Mouse (Mus musculus): Measurements from ENCODE around the gene Nlgn2. TPM values are rescaled to one million over a fixed set of nuclear protein-coding genes. Genes with fewer than 3 reads are reported as not detected.
"Not testable (repeated sequence)": the region's sequence is repeated elsewhere in the genome, so short reads cannot be mapped to it uniquely, and the experiment has no call there.

Nlgn2 gene
- polyA plus RNA-seq, 1 experiment from 2014 or later, result 1.6 TPM

DNA sequence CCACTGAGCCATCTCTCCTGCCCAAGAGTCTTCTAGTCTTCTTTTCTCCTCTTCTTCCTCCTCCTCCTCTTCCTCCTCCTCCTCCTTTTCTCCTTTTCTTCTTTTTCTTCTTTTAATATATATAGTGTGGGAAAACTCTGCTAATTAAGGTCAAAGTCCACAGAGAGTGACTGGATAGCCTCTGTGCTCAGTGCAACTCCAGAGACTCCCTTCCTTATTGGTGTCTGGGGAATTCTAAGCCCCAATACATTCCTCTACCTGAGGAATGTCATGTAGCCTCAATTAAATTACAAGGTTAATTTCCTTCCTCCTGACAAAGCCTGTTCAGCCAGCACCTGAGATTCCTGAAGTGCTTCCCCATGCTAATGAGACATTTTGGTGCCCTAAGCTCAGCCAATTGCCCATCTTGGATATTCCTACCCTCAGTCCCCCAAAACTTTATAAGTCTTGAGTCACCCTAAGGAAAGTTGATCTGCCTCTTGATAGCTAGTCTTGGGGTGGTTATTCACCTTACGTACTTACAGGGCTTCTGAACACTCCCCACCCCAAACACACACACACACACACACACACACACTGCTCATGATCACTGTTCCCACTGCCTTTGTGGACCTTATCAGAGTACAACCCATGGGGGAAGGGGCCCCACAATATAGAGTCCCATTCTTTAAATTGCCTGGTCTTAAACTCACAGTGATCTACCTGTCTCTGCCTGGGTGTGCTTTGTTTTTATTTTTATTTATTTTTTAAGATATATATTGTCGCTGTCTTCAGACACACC, 32.9 kb upstream of the Nlgn2 start:
- Histone ChIP-seq H3K9ac (ENCODE audit: low read length) (no peak overlapping the region), H3K4me2 (ENCODE audit: low read depth, low read length) (no peak overlapping the region), H3K27me3 (ENCODE audit: control insufficient read depth, insufficient read depth, low read length) (no peaks in the 10 kb centered on the region), H3K4me3 (ENCODE audit: low read length) (no peak overlapping the region), H3K4me1 (ENCODE audit: control insufficient read depth, insufficient read depth, low read length) (no peaks in the 10 kb centered on the region), H3K36me3 (ENCODE audit: control insufficient read depth, insufficient read depth) (no peaks in the 10 kb centered on the region), H3K27ac (ENCODE audit: low read length) (no peak overlapping the region), H3K9me3 (replicated peaks; ENCODE audit: control insufficient read depth, low read length) (no peaks in the 10 kb centered on the region)
- 85% methylated on average over 2 of the region's 2 CpGs for WGBS
- ATAC-seq (replicated peaks; ENCODE audit: extremely low read depth, insufficient read depth, low FRiP score), result no peak

DNA sequence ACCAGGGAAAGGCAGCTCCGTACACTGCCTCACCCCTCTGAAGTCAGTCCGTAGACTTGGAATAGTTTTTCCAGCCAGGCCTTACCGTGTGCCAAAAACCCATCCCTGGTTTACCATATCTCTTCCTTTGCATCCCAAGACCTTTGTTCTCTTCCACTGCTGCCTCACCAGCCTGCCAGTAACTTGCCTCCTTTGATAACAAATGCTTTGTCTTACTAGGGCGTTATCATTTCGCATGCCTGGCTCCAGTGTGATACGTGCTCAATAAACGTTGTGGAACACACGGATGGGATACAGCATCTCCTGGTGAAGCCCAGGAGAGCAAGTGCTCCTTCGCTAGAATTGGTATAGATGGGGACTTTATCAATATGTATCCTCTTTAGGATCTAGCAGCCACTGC, 29.8 kb upstream of the Nlgn2 start:
- peaks cover 3% of the 10 kb centered on the region for H3K4me1 ChIP-seq (ENCODE audit: control insufficient read depth, insufficient read depth, low read length)
- 45% methylated on average over 9 of the region's 9 CpGs for WGBS
- H3K36me3 ChIP-seq (ENCODE audit: control insufficient read depth, insufficient read depth), result no peaks in the 10 kb centered on the region
- H3K27ac ChIP-seq (ENCODE audit: low read length), result no peak overlapping the region
- H3K4me3 ChIP-seq (ENCODE audit: low read length), result no peak overlapping the region
- H3K9ac ChIP-seq (ENCODE audit: low read length), result no peak overlapping the region
- H3K4me2 ChIP-seq (ENCODE audit: low read depth, low read length), result no peak overlapping the region
- ATAC-seq (replicated peaks; ENCODE audit: extremely low read depth, insufficient read depth, low FRiP score), result no peak
- H3K9me3 ChIP-seq (replicated peaks; ENCODE audit: control insufficient read depth, low read length), result no peaks in the 10 kb centered on the region
- no peaks in the 10 kb centered on the region for H3K27me3 ChIP-seq (ENCODE audit: control insufficient read depth, insufficient read depth, low read length)

DNA sequence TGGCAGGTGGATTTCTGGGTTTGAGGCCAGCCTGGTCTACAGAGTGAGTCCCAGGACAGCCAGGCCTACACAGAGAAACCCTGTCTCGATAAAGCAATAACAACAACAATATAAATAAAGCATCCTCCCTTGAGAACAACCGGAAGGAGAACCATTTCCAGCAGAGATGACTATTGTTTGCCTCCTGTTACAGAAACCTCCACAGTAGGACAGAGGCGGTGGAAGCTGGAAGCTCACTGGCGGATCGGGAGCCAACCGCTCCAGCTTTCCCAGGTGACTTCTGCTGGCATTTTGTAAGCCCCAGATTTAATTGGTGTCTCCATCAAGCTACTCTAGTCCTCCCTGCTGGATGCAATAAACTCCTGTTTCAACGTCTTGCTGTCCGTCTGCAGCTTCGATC, 28.0 kb upstream of the Nlgn2 start:
- peaks cover 3% of the 10 kb centered on the region for H3K4me1 ChIP-seq (ENCODE audit: control insufficient read depth, insufficient read depth, low read length)
- H3K4me3 ChIP-seq (ENCODE audit: low read length), result no peak overlapping the region
- no peak overlapping the region for H3K9ac ChIP-seq (ENCODE audit: low read length)
- no peaks in the 10 kb centered on the region for H3K9me3 ChIP-seq (replicated peaks; ENCODE audit: control insufficient read depth, low read length)
- no peak for ATAC-seq (replicated peaks; ENCODE audit: extremely low read depth, insufficient read depth, low FRiP score)
- H3K36me3 ChIP-seq (ENCODE audit: control insufficient read depth, insufficient read depth), result no peaks in the 10 kb centered on the region
- H3K4me2 ChIP-seq (ENCODE audit: low read depth, low read length), result no peak overlapping the region
- 79% methylated on average over 9 of the region's 9 CpGs for WGBS
- H3K27ac ChIP-seq (ENCODE audit: low read length), result no peak overlapping the region
- no peaks in the 10 kb centered on the region for H3K27me3 ChIP-seq (ENCODE audit: control insufficient read depth, insufficient read depth, low read length)

DNA sequence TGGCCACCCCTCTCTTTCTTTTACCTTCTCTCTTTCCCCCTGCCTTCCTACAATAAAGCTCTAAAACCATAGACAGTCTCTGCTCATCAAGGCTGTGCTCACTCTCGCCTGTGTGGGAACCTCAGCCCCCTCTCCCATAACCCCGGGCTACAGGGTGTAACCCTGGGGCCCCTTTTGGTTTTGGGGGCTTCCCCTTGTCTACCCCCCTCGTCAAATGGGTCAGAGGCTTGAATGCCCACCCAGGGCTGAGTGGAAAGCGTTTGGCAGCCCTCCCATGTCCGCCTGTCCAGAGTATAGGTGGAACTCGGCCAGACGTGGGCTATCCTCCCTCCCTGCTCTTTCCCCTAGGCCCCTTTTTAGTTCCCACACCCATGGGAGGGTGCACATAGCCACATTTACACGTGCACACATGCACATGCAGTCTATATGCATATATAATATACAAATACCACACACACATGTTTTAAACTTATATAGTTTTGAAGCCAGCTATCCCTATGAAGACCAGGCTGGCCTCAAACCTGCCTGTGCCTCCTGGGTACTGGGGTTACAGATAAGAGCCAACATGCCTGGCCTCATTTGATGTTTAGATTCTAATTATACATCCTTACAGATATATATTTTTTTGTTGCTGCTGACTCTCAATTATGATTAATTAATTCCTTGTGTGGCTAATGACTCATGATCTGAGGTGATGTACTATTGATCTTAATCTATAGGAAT, 26.7 kb upstream of the Nlgn2 start:
- Histone ChIP-seq H3K36me3 (ENCODE audit: control insufficient read depth, insufficient read depth) (no peaks in the 10 kb centered on the region), H3K9me3 (replicated peaks; ENCODE audit: control insufficient read depth, low read length) (no peaks in the 10 kb centered on the region), H3K9ac (ENCODE audit: low read length) (no peak overlapping the region; the same call in 1 of the 2 replicates), H3K27me3 (ENCODE audit: control insufficient read depth, insufficient read depth, low read length) (no peaks in the 10 kb centered on the region), H3K27ac (ENCODE audit: low read length) (peak overlapping the region; percentile 35; the same call in 1 of the 2 replicates), H3K4me3 (ENCODE audit: low read length) (no peak overlapping the region), H3K4me1 (ENCODE audit: control insufficient read depth, insufficient read depth, low read length) (peaks cover 3% of the 10 kb centered on the region), H3K4me2 (ENCODE audit: low read depth, low read length) (no peak overlapping the region)
- 38% methylated on average over 8 of the region's 8 CpGs for WGBS
- ATAC-seq (replicated peaks; ENCODE audit: extremely low read depth, insufficient read depth, low FRiP score), result no peak

- H3K4me2 ChIP-seq (ENCODE audit: low read depth, low read length); H3K4me3 ChIP-seq (ENCODE audit: low read length); H3K9me3 ChIP-seq (replicated peaks; ENCODE audit: control insufficient read depth, low read length); H3K4me1 ChIP-seq (ENCODE audit: control insufficient read depth, insufficient read depth, low read length); H3K36me3 ChIP-seq (ENCODE audit: control insufficient read depth, insufficient read depth); H3K9ac ChIP-seq (ENCODE audit: low read length); H3K27ac ChIP-seq (ENCODE audit: low read length); H3K27me3 ChIP-seq (ENCODE audit: control insufficient read depth, insufficient read depth, low read length): not testable (repeated sequence)
- WGBS, result 38% methylated on average over 3 of the region's 3 CpGs
- ATAC-seq (replicated peaks; ENCODE audit: extremely low read depth, insufficient read depth, low FRiP score), result peak; percentile 52
Observed at GRCm38 (mm10) chr11:69863729-69864128, 26.1 kb upstream of the Nlgn2 start.

GRCm38 (mm10) chr11:69858113-69858998, 20.8 kb upstream of the Nlgn2 start, which contains the start of gene Tnk1:
Gene Tnk1, minus strand, starts transcription at chr11:69858730.
- no peak within 1 kb of the TSS for H3K4me3 ChIP-seq (ENCODE audit: low read length)

DNA sequence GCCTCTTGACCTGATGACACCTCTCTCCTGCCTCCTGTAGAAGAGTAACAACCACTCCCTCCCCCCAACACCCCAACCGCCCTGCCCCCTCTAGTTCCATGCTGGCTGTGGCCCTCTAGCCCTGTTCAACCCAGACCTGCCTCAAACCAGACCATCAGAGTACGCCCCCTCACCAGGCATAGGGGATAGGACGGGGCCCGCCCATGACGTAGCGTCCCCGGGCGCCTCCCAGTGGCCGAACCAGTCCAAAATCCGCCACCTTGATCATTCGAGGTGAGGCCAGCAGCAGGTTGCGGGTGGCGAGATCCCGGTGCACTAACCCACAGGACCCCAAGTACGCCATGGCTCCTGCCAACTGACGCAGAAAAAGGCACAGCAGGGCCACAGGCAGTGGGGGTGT, 17.8 kb upstream of the Nlgn2 start:
- H3K27ac ChIP-seq (ENCODE audit: low read length), result no peak overlapping the region
- no peak overlapping the region for H3K4me2 ChIP-seq (ENCODE audit: low read depth, low read length)
- peaks cover 8% of the 10 kb centered on the region for H3K4me1 ChIP-seq (ENCODE audit: control insufficient read depth, insufficient read depth, low read length)
- H3K9me3 ChIP-seq (replicated peaks; ENCODE audit: control insufficient read depth, low read length), result no peaks in the 10 kb centered on the region
- H3K27me3 ChIP-seq (ENCODE audit: control insufficient read depth, insufficient read depth, low read length), result peaks cover 12% of the 10 kb centered on the region; the same call in 1 of the 2 replicates
- H3K36me3 ChIP-seq (ENCODE audit: control insufficient read depth, insufficient read depth), result peaks cover 14% of the 10 kb centered on the region
- WGBS, result 19% methylated on average over 16 of the region's 16 CpGs
- no peak overlapping the region for H3K4me3 ChIP-seq (ENCODE audit: low read length)
- ATAC-seq (replicated peaks; ENCODE audit: extremely low read depth, insufficient read depth, low FRiP score), result 0 out of 2 replicates have a peak, but pooled peaks have one; percentile 44
- H3K9ac ChIP-seq (ENCODE audit: low read length), result no peak overlapping the region

More at GRCm38 (mm10) chr11:69858113-69858998, 20.8 kb upstream of the Nlgn2 start, which contains the start of gene Tnk1:
- Histone ChIP-seq H3K4me2 (ENCODE audit: low read depth, low read length) (no peak within 1 kb of the TSS), H3K4me1 (ENCODE audit: control insufficient read depth, insufficient read depth, low read length) (peaks cover 3% of the 10 kb centered on the region), H3K9me3 (replicated peaks; ENCODE audit: control insufficient read depth, low read length) (no peaks in the 10 kb centered on the region), H3K27ac (ENCODE audit: low read length) (no peak within 1 kb of the TSS), H3K27me3 (ENCODE audit: control insufficient read depth, insufficient read depth, low read length) (peaks cover 12% of the 10 kb centered on the region; the same call in 1 of the 2 replicates), H3K9ac (ENCODE audit: low read length) (no peak within 1 kb of the TSS), H3K36me3 (ENCODE audit: control insufficient read depth, insufficient read depth) (no peaks in the 10 kb centered on the region)
- ATAC-seq (replicated peaks; ENCODE audit: extremely low read depth, insufficient read depth, low FRiP score), result no peak
- 25% methylated on average over 30 of the region's 30 CpGs for WGBS

DNA sequence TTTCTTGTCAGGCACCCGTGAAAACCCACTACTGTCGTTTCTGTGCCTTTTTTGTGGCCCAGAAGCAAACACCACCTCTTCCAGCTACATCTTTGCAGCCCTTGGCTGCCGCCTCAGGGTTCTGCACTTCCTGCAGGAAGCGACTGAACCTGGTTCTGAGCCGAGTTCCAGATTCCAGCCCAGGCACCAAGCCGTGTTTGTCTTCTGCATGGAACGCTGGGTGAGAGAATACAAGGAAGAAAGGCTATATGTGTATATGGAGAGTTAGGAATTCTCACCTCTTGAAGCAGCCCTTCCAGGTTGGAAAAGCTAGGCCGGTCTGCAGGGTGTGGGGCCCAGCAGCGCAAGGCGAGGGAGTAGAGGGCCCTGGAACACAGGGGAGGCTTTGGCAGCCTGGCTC, 17.1 kb upstream of the Nlgn2 start:
- WGBS, result 80% methylated on average over 10 of the region's 10 CpGs
- no peak overlapping the region for H3K4me2 ChIP-seq (ENCODE audit: low read depth, low read length)

More for the DNA sequence above, 17.1 kb upstream of the Nlgn2 start:
- Histone ChIP-seq H3K4me3 (ENCODE audit: low read length) (no peak overlapping the region), H3K9ac (ENCODE audit: low read length) (no peak overlapping the region), H3K36me3 (ENCODE audit: control insufficient read depth, insufficient read depth) (peaks cover 20% of the 10 kb centered on the region), H3K4me1 (ENCODE audit: control insufficient read depth, insufficient read depth, low read length) (peaks cover 8% of the 10 kb centered on the region), H3K27me3 (ENCODE audit: control insufficient read depth, insufficient read depth, low read length) (peaks cover 12% of the 10 kb centered on the region; the same call in 1 of the 2 replicates), H3K9me3 (replicated peaks; ENCODE audit: control insufficient read depth, low read length) (no peaks in the 10 kb centered on the region), H3K27ac (ENCODE audit: low read length) (no peak overlapping the region)
- ATAC-seq (replicated peaks; ENCODE audit: extremely low read depth, insufficient read depth, low FRiP score), result no peak
